Mouse (Mus musculus) heart, embryonic 16.5 days (tissue): ENCODE measurements around the gene Trim46. TPM values are rescaled to one million over a fixed set of nuclear protein-coding genes. Genes with fewer than 3 reads are reported as not detected.

Experiments used
- ATAC-seq: fragments of 200-750 bp; cut with Nextera tagmentation; replicated peaks from 2 replicates; pipeline ENCODE4 v1.8.0; 2017; ENCODE audit warnings: moderate number of reproducible peaks; ENCODE audit not compliant: insufficient read depth, low FRiP score; ENCODE audit errors: extremely low read depth
- H3K27ac ChIP-seq: fragments of 300-500 bp; sonication (generic); 2 replicates; pipeline ENCODE4 v1.5.1; 2014; ENCODE audit warnings: mild to moderate bottlenecking, low read length, control low read depth, moderate library complexity
- H3K27me3 ChIP-seq: fragments of 300-500 bp; sonication (generic); 2 replicates; pipeline ENCODE4 v1.6.1; 2014; ENCODE audit warnings: low read length, mixed read lengths; ENCODE audit not compliant: control insufficient read depth, insufficient read depth
- H3K36me3 ChIP-seq: fragments of 300-500 bp; sonication (generic); 2 replicates; pipeline ENCODE4 v1.6.1; 2014; ENCODE audit not compliant: control insufficient read depth, insufficient read depth
- H3K4me1 ChIP-seq: fragments of 300-500 bp; sonication (generic); 2 replicates; pipeline ENCODE4 v1.6.1; 2014; ENCODE audit warnings: low read length, mixed read lengths; ENCODE audit not compliant: control insufficient read depth, insufficient read depth
- H3K4me2 ChIP-seq: fragments of 300-500 bp; sonication (generic); 2 replicates; pipeline ENCODE4 v1.6.1; 2014; ENCODE audit warnings: low read depth, mild to moderate bottlenecking, control low read depth, low read length
- H3K4me3 ChIP-seq: fragments of 300-500 bp; sonication (generic); 2 replicates; pipeline ENCODE4 v1.5.1; 2014; ENCODE audit warnings: mild to moderate bottlenecking, control low read depth, low read length
- H3K9ac ChIP-seq: fragments of 300-500 bp; sonication (generic); 2 replicates; pipeline ENCODE4 v1.6.1; 2014; ENCODE audit warnings: low read length, control low read depth
- H3K9me3 ChIP-seq: fragments of 300-500 bp; sonication (generic); replicated peaks from 2 replicates; pipeline ENCODE4 v1.6.1; 2016; ENCODE audit warnings: low read length; ENCODE audit not compliant: control insufficient read depth
- WGBS: fragments of 180-500 bp; shearing (Covaris S2); extraction: QIAGEN DNeasy Blood & Tissue Kit; methylation state at CpG from one replicate; pipeline ENCODE4 v1.1.7; 2014; 5-methylcytosine and 5-hydroxymethylcytosine counted together
- polyA plus RNA-seq: library from polyadenylated mRNA; unstranded; fragments of >200 nt; fragmentation: Nextera tagmentation; extraction: Ambion mirVana; gene quantifications from 2 replicates; pipeline ENCODE4 v1.2.1, GENCODE M21; 2015

Gene Trim46
- polyA plus RNA-seq, 1 experiment from 2014 or later: 1.1 TPM

DNA sequence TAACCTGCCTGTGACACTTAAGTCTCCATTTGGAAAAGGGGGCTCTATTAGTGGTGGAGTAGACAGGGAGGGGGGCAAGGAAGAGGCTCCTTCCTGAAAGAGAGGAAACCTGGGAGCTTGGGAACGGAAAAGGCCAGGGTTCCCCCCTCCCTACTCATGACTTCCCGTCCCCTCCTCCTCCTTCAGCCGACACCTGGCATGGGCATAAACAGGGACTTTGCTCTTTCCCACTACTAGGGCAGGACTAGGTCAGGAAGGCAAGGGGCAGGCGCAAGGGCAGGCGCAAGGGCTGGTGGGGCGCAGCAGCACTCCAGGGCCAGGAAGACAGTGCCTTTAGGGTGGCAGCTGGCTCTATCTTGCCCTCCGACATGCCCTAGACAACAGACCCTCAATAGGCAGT, 32.0 kb upstream of the Trim46 start:
- peak overlapping the region; percentile 83 for H3K9ac ChIP-seq
- peak overlapping the region; percentile 69 for H3K4me3 ChIP-seq
- H3K4me1 ChIP-seq: peaks cover 28% of the 10 kb centered on the region
- H3K27me3 ChIP-seq: peaks cover 2% of the 10 kb centered on the region; the same call in 1 of the 2 replicates
- peak overlapping the region; percentile 91 for H3K27ac ChIP-seq
- peak; percentile 11 for ATAC-seq
- H3K9me3 ChIP-seq: no peaks in the 10 kb centered on the region
- peak overlapping the region; percentile 98 for H3K4me2 ChIP-seq
- H3K36me3 ChIP-seq: peaks cover 12% of the 10 kb centered on the region
- 41% methylated on average over 7 of the region's 7 CpGs for WGBS

DNA sequence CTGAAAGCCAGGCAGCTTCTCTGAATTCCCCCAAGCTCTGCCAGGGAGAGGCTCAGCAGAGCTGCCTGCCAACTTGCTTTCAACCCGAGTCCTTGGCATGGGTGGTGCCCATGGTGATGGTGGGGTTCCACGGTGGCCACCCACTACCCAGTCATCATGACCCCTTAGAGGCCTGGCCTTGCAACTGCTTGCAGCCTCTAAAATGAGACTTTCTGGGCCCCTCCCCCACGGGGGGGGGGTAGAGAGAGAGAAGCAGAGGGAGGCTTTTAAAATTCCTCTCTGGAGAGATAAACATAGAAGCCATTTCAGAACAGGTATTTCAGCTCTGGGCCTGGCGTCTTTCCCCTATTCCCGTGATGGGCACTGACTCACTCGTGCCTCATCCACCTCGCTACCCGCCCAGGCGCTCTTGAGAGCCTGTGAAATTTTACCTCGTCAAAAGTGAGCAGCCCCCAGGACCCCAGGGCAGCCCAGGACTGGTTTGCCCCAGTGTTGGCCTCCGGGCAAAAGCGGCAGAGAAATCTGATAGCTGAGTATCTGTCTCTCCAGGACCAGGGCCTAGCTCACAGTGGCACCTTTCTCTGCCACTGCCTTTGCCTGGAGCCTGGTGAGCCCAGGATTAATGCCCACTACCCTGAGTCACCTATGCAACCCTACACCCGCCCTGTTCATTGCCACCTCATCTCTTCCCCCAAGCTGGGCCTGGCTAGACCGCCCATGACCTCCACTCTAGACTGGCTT, 31.3 kb upstream of the Trim46 start:
- Histone ChIP-seq H3K4me1 (peaks cover 28% of the 10 kb centered on the region), H3K4me2 (peak overlapping the region; percentile 98), H3K9me3 (no peaks in the 10 kb centered on the region), H3K27me3 (no peaks in the 10 kb centered on the region), H3K27ac (peak overlapping the region; percentile 91), H3K9ac (peak overlapping the region; percentile 83), H3K4me3 (peak overlapping the region; percentile 69), H3K36me3 (peaks cover 15% of the 10 kb centered on the region)
- WGBS: 23% methylated on average over 14 of the region's 14 CpGs
- peak; percentile 6; the same call in 1 of the 2 replicates for ATAC-seq

DNA sequence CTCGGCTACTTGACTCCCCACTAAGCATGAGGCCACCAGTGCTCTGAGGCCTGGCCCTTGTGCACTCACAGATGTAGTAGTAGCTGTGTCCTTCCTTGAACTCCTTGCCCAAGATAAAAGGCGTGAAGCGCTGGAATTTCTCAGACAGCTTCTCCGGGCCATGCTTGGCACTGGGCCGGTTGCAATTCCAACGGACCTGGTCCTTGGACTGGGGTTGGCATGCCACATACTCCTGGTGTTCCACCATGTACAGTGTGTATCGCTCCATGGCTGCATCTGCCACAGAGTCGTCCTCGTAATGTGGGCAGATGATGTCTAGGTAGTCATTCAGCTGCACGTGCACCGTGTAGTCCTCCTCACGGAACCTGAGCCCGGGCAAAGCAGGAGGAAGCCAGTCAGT, 30.0 kb upstream of the Trim46 start:
- 87% methylated on average over 13 of the region's 13 CpGs for WGBS
- H3K4me2 ChIP-seq: peak overlapping the region; percentile 98; the same call in 1 of the 2 replicates
- H3K9ac ChIP-seq: no peak overlapping the region
- H3K27ac ChIP-seq: no peak overlapping the region
- H3K4me1 ChIP-seq: peaks cover 27% of the 10 kb centered on the region
- H3K27me3 ChIP-seq: no peaks in the 10 kb centered on the region
- no peak for ATAC-seq
- no peak overlapping the region for H3K4me3 ChIP-seq
- H3K9me3 ChIP-seq: no peaks in the 10 kb centered on the region
- H3K36me3 ChIP-seq: peaks cover 21% of the 10 kb centered on the region

DNA sequence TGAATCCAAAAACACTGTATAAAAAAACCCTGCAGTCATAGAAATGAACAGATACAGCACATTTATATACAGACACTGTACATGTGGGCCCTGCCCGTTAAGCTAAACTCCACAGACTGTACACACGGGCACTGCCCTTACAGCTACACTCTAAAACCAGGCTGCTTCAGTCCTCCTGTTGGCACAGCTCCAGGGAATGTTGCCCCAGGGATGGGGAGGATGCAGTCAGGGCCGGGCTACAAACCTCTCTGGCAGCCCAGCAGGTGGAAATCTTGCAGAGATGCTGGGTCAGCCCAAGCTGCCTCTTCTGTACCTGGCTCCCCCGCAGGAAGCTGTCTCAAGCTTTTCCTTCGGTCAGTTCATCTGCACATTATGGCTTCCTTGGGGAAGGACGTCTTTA, 25.7 kb upstream of the Trim46 start:
- Histone ChIP-seq H3K9ac (no peak overlapping the region), H3K4me3 (no peak overlapping the region), H3K4me1 (peaks cover 37% of the 10 kb centered on the region), H3K36me3 (peaks cover 21% of the 10 kb centered on the region), H3K4me2 (no peak overlapping the region), H3K27me3 (no peaks in the 10 kb centered on the region), H3K27ac (no peak overlapping the region), H3K9me3 (no peaks in the 10 kb centered on the region)
- no peak for ATAC-seq
- 43% methylated on average over 6 of the region's 6 CpGs for WGBS

DNA sequence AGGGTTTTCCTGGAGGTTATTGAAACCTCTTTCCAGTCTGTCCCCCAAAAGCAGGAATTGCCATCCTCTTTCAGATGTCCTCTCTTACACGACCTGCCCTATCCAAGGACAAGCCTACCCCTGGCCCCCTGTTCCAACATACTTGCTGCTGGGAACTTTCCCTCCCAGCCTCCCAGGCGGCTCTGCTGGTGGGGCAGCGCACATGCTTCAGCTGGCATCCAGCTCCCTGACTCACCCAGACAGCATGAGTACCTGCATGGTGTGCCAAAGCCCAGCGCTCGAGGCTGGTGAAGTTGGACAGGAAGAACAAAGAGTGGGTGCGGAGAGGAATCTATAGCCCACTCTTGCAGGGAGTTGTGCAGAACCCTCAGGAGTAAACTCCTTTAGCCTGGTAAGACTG, 24.8 kb upstream of the Trim46 start:
- Histone ChIP-seq H3K4me3 (peak overlapping the region; percentile 69; the same call in 1 of the 2 replicates), H3K36me3 (peaks cover 20% of the 10 kb centered on the region), H3K9me3 (no peaks in the 10 kb centered on the region), H3K4me2 (peak overlapping the region; percentile 82), H3K9ac (peak overlapping the region; percentile 77), H3K27me3 (no peaks in the 10 kb centered on the region), H3K27ac (peak overlapping the region; percentile 85), H3K4me1 (peaks cover 37% of the 10 kb centered on the region)
- WGBS: 48% methylated on average over 6 of the region's 6 CpGs
- ATAC-seq: no peak

DNA sequence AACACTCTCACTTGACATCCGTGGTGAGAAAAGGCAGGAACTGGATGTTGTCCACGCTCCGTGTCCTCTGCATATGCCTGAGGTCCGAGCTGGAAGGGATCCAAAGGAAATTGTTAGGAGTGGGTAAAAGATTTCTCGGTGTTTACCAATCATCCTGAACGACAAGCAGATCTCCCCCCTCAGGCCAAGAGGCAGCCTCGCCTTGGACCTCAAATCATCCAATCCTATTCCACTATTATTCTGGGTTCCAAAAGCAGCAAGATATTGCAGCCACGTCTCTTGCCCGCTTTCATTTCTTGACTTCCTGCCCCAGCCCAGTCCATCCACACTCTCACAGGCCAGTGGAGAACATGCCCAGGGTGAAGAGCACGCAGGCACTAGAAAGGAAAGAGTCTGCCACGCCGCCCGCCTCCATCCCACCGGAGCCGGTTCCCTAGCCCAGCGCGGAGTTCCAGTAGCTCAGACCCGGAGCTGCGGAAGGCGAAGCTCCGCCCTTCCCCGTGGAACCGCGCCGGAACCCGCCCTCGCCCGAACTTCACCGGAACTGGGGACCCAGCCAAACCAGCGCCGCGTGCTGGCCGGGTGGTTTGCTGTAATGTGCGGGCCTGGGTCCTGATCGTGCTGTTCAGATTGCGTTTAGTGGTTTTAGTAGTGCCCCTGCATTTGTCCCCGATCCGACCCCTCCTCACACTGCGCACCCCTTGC, 24.1 kb upstream of the Trim46 start, which contains the start of gene Slc50a1:
Gene Slc50a1 (minus strand): TSS at position 520 of the 705 bp plus-strand sequence.
- H3K9ac ChIP-seq: peak within 1 kb of the TSS; percentile 77
- H3K36me3 ChIP-seq: peaks cover 13% of the 10 kb centered on the region
- peaks cover 38% of the 10 kb centered on the region for H3K4me1 ChIP-seq
- peak within 1 kb of the TSS; percentile 69 for H3K4me3 ChIP-seq
- 3% methylated on average over 39 of the region's 39 CpGs for WGBS
- peak within 1 kb of the TSS; percentile 82 for H3K4me2 ChIP-seq
- peak within 1 kb of the TSS; percentile 85 for H3K27ac ChIP-seq
- peak; percentile 58 for ATAC-seq
- no peaks in the 10 kb centered on the region for H3K27me3 ChIP-seq
- no peaks in the 10 kb centered on the region for H3K9me3 ChIP-seq

DNA sequence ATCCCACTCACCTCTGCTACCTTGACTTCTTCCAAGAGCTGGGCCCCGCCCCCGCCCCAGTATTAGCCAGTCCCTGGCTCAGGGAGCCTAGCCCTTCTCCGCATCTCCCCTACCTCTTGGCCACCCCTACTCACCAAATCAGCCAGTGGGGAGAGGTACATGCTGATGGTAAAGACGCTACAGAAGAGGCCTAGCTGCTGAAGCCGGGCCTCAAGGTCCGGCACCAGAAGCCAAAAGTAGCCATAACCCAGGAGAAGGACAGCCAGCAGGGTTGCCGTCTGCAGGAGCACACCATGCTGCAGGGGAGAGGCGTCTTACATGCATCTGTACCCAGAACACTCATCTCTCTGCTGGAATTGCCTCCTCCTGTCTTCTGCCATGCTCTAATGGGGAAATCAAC, 22.8 kb upstream of the Trim46 start:
- H3K9me3 ChIP-seq: no peaks in the 10 kb centered on the region
- H3K4me2 ChIP-seq: peak overlapping the region; percentile 82
- H3K4me1 ChIP-seq: peaks cover 38% of the 10 kb centered on the region
- ATAC-seq: no peak
- H3K4me3 ChIP-seq: no peak overlapping the region
- peaks cover 9% of the 10 kb centered on the region for H3K36me3 ChIP-seq
- H3K9ac ChIP-seq: no peak overlapping the region; the same call in 1 of the 2 replicates
- no peaks in the 10 kb centered on the region for H3K27me3 ChIP-seq
- WGBS: 71% methylated on average over 8 of the region's 8 CpGs
- no peak overlapping the region for H3K27ac ChIP-seq

DNA sequence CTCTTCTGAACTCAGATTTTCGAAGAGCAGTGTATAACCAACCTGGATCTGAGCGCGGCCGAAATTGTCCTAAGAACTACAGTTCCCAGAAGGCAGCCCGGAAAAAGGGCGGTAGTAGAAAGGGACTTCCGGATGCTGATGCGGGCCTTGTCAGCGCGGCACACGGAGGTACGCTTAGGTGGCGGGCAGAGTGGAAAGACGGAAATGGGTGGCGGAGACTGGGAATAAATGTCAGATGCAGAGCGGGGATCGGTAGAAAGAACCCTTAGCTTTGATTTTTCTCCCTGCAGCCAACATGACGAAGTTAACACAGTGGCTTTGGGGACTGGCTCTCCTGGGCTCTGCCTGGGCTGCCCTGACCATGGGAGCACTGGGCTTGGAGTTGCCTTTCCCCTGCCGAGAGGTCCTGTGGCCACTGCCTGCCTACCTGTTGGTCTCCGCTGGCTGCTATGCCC, 20.4 kb upstream of the Trim46 start:
- H3K27ac ChIP-seq: peak overlapping the region; percentile 75
- peak overlapping the region; percentile 72 for H3K4me3 ChIP-seq
- H3K36me3 ChIP-seq: no peaks in the 10 kb centered on the region
- peaks cover 35% of the 10 kb centered on the region for H3K4me1 ChIP-seq
- WGBS: under 1% methylated on average over 20 of the region's 20 CpGs
- H3K9ac ChIP-seq: peak overlapping the region; percentile 90
- peak overlapping the region; percentile 81 for H3K4me2 ChIP-seq
- peak; percentile 79 for ATAC-seq
- no peaks in the 10 kb centered on the region for H3K27me3 ChIP-seq
- no peaks in the 10 kb centered on the region for H3K9me3 ChIP-seq

DNA sequence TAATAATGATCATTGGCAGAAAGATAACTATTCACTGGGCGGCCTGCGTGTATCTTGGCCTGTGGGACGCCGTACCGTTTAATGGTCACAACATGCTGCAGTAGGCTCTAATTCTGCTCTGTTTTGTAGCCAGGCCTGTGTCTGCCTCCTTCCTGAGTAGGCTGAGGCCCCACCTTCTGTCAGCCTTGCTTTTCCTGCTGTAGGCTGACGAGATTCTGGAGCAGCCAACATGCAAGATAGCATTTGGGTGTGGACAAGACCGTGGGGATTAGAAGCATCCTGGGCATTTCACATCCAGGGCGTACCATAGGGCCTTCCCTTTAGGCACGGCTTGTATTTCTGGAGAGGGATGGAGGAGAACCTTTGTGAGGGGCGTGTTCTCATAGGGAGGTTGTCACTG, 16.3 kb upstream of the Trim46 start:
- Histone ChIP-seq H3K4me3 (no peak overlapping the region), H3K4me2 (no peak overlapping the region), H3K9ac (no peak overlapping the region), H3K27me3 (no peaks in the 10 kb centered on the region), H3K9me3 (no peaks in the 10 kb centered on the region), H3K4me1 (peaks cover 10% of the 10 kb centered on the region), H3K27ac (peak overlapping the region; percentile 33), H3K36me3 (no peaks in the 10 kb centered on the region)
- ATAC-seq: no peak
- 50% methylated on average over 10 of the region's 10 CpGs for WGBS
